Mouse (Mus musculus): ENCODE data around the gene Arhgef26. TPM values are rescaled to one million over a fixed set of nuclear protein-coding genes. Genes with fewer than 3 reads are reported as not detected.
A peak's percentile ranks its signal among the peaks of the same experiment; 100 is the strongest.

The Arhgef26 gene
- polyA plus RNA-seq, 1 experiment from 2014 or later: 12.9 TPM

DNA sequence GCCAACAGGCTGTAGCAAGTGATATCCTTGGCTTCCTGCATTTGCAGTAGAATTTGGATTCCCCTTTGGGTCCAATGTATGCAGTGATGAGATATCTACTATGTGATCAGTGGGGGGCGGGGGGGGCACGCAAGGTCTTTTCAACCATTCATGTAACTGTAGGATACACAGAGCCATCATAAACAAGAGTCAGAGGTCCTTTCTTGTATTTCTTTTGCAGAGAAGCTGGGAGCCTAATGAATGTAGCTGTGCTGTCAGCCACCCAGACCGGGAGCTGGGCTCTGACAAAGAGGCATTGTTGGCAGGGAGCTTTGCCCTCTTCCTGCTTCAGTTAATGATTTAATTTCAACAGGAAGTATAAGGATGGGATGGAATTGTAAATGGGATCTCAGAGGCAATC, 116.0 kb downstream of the Arhgef26 start:
- H3K4me2 ChIP-seq (ENCODE audit: low read depth, low read length): no peak overlapping the region
- WGBS: 52% methylated on average over 3 of the region's 3 CpGs
- H3K27ac ChIP-seq (ENCODE audit: low read length): peak overlapping the region; percentile 26
- H3K36me3 ChIP-seq (ENCODE audit: control insufficient read depth, insufficient read depth, low read length): no peaks in the 10 kb centered on the region
- H3K4me3 ChIP-seq (ENCODE audit: low read length): no peak overlapping the region
- peak; percentile 73 for ATAC-seq
- H3K4me1 ChIP-seq (ENCODE audit: control insufficient read depth, insufficient read depth, low read length): no peaks in the 10 kb centered on the region; the same call in 1 of the 2 replicates
- no peaks in the 10 kb centered on the region for H3K9me3 ChIP-seq (ENCODE audit: control insufficient read depth, low read length)
- no peak overlapping the region for H3K9ac ChIP-seq (ENCODE audit: low read depth, low read length)
- no peaks in the 10 kb centered on the region for H3K27me3 ChIP-seq (replicated peaks; ENCODE audit: control insufficient read depth, insufficient read depth, low read length)

- Histone ChIP-seq H3K36me3 (ENCODE audit: control insufficient read depth, insufficient read depth, low read length) (0 out of 2 replicates have a peak, but pooled peaks cover 8% of the 10 kb centered on the region), H3K4me3 (ENCODE audit: low read length) (no peak overlapping the region), H3K27ac (ENCODE audit: low read length) (no peak overlapping the region), H3K9me3 (ENCODE audit: control insufficient read depth, low read length) (no peaks in the 10 kb centered on the region), H3K27me3 (replicated peaks; ENCODE audit: control insufficient read depth, insufficient read depth, low read length) (no peaks in the 10 kb centered on the region), H3K9ac (ENCODE audit: low read depth, low read length) (no peak overlapping the region), H3K4me1 (ENCODE audit: control insufficient read depth, insufficient read depth, low read length) (no peaks in the 10 kb centered on the region; the same call in 1 of the 2 replicates), H3K4me2 (ENCODE audit: low read depth, low read length) (no peak overlapping the region)
- no peak for ATAC-seq
- WGBS: 72% methylated on average over 1 of the region's 1 CpGs
Observed at GRCm38 (mm10) chr3:62455854-62456253, 117.7 kb downstream of the Arhgef26 start.

GRCm38 (mm10) chr3:62458284-62459013, 120.3 kb downstream of the Arhgef26 start:
- no peak overlapping the region for H3K4me2 ChIP-seq (ENCODE audit: low read depth, low read length)
- H3K36me3 ChIP-seq (ENCODE audit: control insufficient read depth, insufficient read depth, low read length): 0 out of 2 replicates have a peak, but pooled peaks cover 8% of the 10 kb centered on the region
- H3K27me3 ChIP-seq (replicated peaks; ENCODE audit: control insufficient read depth, insufficient read depth, low read length): no peaks in the 10 kb centered on the region
- peak overlapping the region; percentile 46; the same call in 1 of the 2 replicates for H3K27ac ChIP-seq (ENCODE audit: low read length)
- H3K9ac ChIP-seq (ENCODE audit: low read depth, low read length): no peak overlapping the region
- no peak overlapping the region for H3K4me3 ChIP-seq (ENCODE audit: low read length)
- peak; percentile 67 for ATAC-seq
- WGBS: 36% methylated on average over 6 of the region's 6 CpGs
- H3K4me1 ChIP-seq (ENCODE audit: control insufficient read depth, insufficient read depth, low read length): no peaks in the 10 kb centered on the region; the same call in 1 of the 2 replicates
- no peaks in the 10 kb centered on the region for H3K9me3 ChIP-seq (ENCODE audit: control insufficient read depth, low read length)

DNA sequence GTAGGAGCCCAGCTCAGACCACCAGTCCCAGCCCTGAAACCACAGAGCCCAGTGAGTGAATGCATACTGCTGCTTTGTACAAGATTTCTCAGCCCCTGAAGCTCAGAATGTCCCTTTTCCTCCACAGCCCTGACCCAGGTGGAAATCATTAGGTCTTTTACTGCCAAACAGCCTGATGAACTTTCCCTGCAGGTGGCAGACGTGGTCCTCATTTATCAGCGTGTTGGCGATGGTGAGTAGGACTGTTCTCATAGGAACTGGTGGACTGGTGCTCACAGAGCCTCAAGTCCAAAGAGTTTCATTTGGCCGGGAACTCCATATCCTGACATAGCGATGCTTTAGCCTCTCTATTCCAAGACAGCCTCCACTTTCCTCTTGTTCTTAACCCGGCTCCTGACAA, 121.3 kb downstream of the Arhgef26 start:
- no peak for ATAC-seq
- no peak overlapping the region for H3K9ac ChIP-seq (ENCODE audit: low read depth, low read length)
- 0 out of 2 replicates have a peak, but pooled peaks cover 8% of the 10 kb centered on the region for H3K36me3 ChIP-seq (ENCODE audit: control insufficient read depth, insufficient read depth, low read length)

DNA sequence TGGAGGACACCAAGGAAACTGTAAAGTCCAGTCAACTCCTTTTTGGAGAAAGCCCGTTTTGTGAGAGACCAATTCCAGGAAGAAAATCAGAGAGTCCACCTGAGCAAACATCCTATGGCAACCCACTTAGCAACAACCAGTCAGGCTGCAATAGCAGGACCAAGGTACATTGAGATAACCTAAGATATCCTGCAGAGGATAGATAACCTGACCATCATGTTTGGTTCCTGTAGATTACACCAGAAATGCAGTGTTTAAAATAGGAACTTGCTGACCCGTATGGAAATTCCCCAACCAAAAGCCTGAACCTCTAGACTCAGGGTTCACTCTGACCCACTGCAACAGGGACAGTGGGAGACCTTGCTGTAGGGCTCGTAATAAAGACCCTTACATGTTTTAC, 126.1 kb downstream of the Arhgef26 start:
- Histone ChIP-seq H3K4me3 (ENCODE audit: low read length) (no peak overlapping the region), H3K27ac (ENCODE audit: low read length) (no peak overlapping the region), H3K27me3 (replicated peaks; ENCODE audit: control insufficient read depth, insufficient read depth, low read length) (no peaks in the 10 kb centered on the region), H3K9me3 (ENCODE audit: control insufficient read depth, low read length) (no peaks in the 10 kb centered on the region), H3K9ac (ENCODE audit: low read depth, low read length) (no peak overlapping the region), H3K4me2 (ENCODE audit: low read depth, low read length) (no peak overlapping the region), H3K36me3 (ENCODE audit: control insufficient read depth, insufficient read depth, low read length) (peaks cover 12% of the 10 kb centered on the region), H3K4me1 (ENCODE audit: control insufficient read depth, insufficient read depth, low read length) (no peaks in the 10 kb centered on the region)
- WGBS: 78% methylated on average over 3 of the region's 3 CpGs
- ATAC-seq: peak; percentile 72

More for the DNA sequence above, 121.3 kb downstream of the Arhgef26 start:
- Histone ChIP-seq H3K4me1 (ENCODE audit: control insufficient read depth, insufficient read depth, low read length) (no peaks in the 10 kb centered on the region; the same call in 1 of the 2 replicates), H3K4me2 (ENCODE audit: low read depth, low read length) (no peak overlapping the region), H3K27me3 (replicated peaks; ENCODE audit: control insufficient read depth, insufficient read depth, low read length) (no peaks in the 10 kb centered on the region), H3K4me3 (ENCODE audit: low read length) (no peak overlapping the region), H3K27ac (ENCODE audit: low read length) (no peak overlapping the region), H3K9me3 (ENCODE audit: control insufficient read depth, low read length) (no peaks in the 10 kb centered on the region)
- 85% methylated on average over 6 of the region's 6 CpGs for WGBS

DNA sequence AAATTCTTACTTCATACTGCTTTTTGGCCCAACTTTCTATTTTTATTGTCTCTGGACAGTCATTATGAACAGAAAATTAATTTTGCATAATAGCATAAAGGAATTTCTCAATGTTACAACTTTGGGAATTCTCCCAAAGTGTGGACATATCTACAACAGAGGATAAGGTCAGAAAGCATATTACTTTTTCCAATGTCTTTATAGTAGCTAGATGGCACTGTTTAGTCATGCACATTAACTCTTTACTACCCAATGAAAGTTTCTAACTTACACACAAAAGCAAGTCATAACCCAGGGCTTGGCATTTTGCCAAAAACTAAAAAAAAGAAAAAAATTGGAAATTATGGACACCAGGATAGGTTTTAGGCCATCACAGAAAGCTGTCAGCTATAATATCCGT, 132.0 kb downstream of the Arhgef26 start:
- Histone ChIP-seq H3K27ac (ENCODE audit: low read length) (no peak overlapping the region), H3K4me1 (ENCODE audit: control insufficient read depth, insufficient read depth, low read length) (no peaks in the 10 kb centered on the region), H3K9me3 (ENCODE audit: control insufficient read depth, low read length) (no peaks in the 10 kb centered on the region), H3K27me3 (replicated peaks; ENCODE audit: control insufficient read depth, insufficient read depth, low read length) (no peaks in the 10 kb centered on the region), H3K4me2 (ENCODE audit: low read depth, low read length) (no peak overlapping the region), H3K9ac (ENCODE audit: low read depth, low read length) (no peak overlapping the region), H3K4me3 (ENCODE audit: low read length) (no peak overlapping the region), H3K36me3 (ENCODE audit: control insufficient read depth, insufficient read depth, low read length) (peaks cover 8% of the 10 kb centered on the region)
- ATAC-seq: no peak
- 90% methylated on average over 1 of the region's 1 CpGs for WGBS

DNA sequence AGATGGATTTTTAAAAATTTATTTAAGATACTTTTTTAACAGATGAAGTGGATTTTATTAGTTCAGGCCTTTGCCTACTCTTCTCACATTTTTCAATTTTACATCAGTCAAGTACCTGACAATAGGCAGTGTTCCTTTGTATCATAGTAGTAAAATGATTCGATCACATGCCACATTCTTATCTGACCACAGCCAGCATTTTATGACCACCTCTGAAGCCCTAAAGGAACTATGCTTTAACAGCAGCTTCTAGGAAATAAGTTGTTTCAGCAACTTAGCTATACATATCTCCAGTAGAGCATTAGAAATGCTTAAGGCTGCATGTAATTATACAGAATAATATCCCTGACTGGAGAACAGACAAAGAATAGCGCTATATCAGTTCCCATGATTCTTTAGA, 146.2 kb downstream of the Arhgef26 start:
- no peak overlapping the region for H3K27ac ChIP-seq (ENCODE audit: low read length)
- H3K4me3 ChIP-seq (ENCODE audit: low read length): no peak overlapping the region
- no peaks in the 10 kb centered on the region for H3K27me3 ChIP-seq (replicated peaks; ENCODE audit: control insufficient read depth, insufficient read depth, low read length)
- H3K36me3 ChIP-seq (ENCODE audit: control insufficient read depth, insufficient read depth, low read length): peaks cover 5% of the 10 kb centered on the region; the same call in 1 of the 2 replicates
- no peak overlapping the region for H3K9ac ChIP-seq (ENCODE audit: low read depth, low read length)
- no peaks in the 10 kb centered on the region for H3K4me1 ChIP-seq (ENCODE audit: control insufficient read depth, insufficient read depth, low read length)
- WGBS: 77% methylated on average over 2 of the region's 2 CpGs
- no peak overlapping the region for H3K4me2 ChIP-seq (ENCODE audit: low read depth, low read length)
- peak; percentile 82 for ATAC-seq
- H3K9me3 ChIP-seq (ENCODE audit: control insufficient read depth, low read length): no peaks in the 10 kb centered on the region

GRCm38 (mm10) chr3:62492568-62492967, 154.4 kb downstream of the Arhgef26 start:
- Histone ChIP-seq H3K4me2 (ENCODE audit: low read depth, low read length) (no peak overlapping the region), H3K9me3 (ENCODE audit: control insufficient read depth, low read length) (no peaks in the 10 kb centered on the region), H3K4me1 (ENCODE audit: control insufficient read depth, insufficient read depth, low read length) (no peaks in the 10 kb centered on the region), H3K27ac (ENCODE audit: low read length) (no peak overlapping the region), H3K36me3 (ENCODE audit: control insufficient read depth, insufficient read depth, low read length) (peaks cover 7% of the 10 kb centered on the region; the same call in 1 of the 2 replicates), H3K9ac (ENCODE audit: low read depth, low read length) (no peak overlapping the region), H3K4me3 (ENCODE audit: low read length) (no peak overlapping the region), H3K27me3 (replicated peaks; ENCODE audit: control insufficient read depth, insufficient read depth, low read length) (no peaks in the 10 kb centered on the region)
- 74% methylated on average over 6 of the region's 6 CpGs for WGBS
- ATAC-seq: no peak

- Histone ChIP-seq H3K27me3 (replicated peaks; ENCODE audit: control insufficient read depth, insufficient read depth, low read length) (no peaks in the 10 kb centered on the region), H3K9me3 (ENCODE audit: control insufficient read depth, low read length) (no peaks in the 10 kb centered on the region), H3K4me1 (ENCODE audit: control insufficient read depth, insufficient read depth, low read length) (no peaks in the 10 kb centered on the region), H3K4me2 (ENCODE audit: low read depth, low read length) (no peak overlapping the region), H3K4me3 (ENCODE audit: low read length) (no peak overlapping the region), H3K9ac (ENCODE audit: low read depth, low read length) (no peak overlapping the region), H3K27ac (ENCODE audit: low read length) (no peak overlapping the region), H3K36me3 (ENCODE audit: control insufficient read depth, insufficient read depth, low read length) (peaks cover 5% of the 10 kb centered on the region; the same call in 1 of the 2 replicates)
- ATAC-seq: no peak
- 80% methylated on average over 4 of the region's 4 CpGs for WGBS
Observed at GRCm38 (mm10) chr3:62499327-62499726, 161.2 kb downstream of the Arhgef26 start.

Measured in intestine, embryonic 16.5 days (tissue).